Mouse (Mus musculus): ENCODE data around the gene Trpm8. TPM values are rescaled to one million over a fixed set of nuclear protein-coding genes. Genes with fewer than 3 reads are reported as not detected.

Trpm8 gene
- polyA plus RNA-seq, 1 experiment, result not detected

- WGBS, result 41% methylated on average over 2 of the region's 2 CpGs
- no peak overlapping the region for H3K27ac ChIP-seq (ENCODE audit: insufficient read depth, low read depth, low read length)
- no peaks in the 10 kb centered on the region for H3K27me3 ChIP-seq (ENCODE audit: control insufficient read depth, insufficient read depth, low read length)
- TF ChIP-seq POLR2A (IDR thresholded peaks at IDR 0.05; ENCODE audit: low read depth, low read length) (no peak), CTCF (IDR thresholded peaks at IDR 0.05; ENCODE audit: extremely low read depth, insufficient read length, insufficient replicate concordance, low read depth, low read length) (no peak)
- no peaks in the 10 kb centered on the region for H3K36me3 ChIP-seq (ENCODE audit: control insufficient read depth, insufficient read depth, low read length)
- H3K4me1 ChIP-seq (ENCODE audit: control insufficient read depth, insufficient read depth, insufficient read length, low read length), result peaks cover 6% of the 10 kb centered on the region; the same call in 1 of the 2 replicates
- no peak overlapping the region for H3K4me3 ChIP-seq (ENCODE audit: low read depth, low read length)
These were observed 141.5 kb downstream of the Trpm8 start for GRCm38 (mm10) chr1:88418943-88419342.

DNA sequence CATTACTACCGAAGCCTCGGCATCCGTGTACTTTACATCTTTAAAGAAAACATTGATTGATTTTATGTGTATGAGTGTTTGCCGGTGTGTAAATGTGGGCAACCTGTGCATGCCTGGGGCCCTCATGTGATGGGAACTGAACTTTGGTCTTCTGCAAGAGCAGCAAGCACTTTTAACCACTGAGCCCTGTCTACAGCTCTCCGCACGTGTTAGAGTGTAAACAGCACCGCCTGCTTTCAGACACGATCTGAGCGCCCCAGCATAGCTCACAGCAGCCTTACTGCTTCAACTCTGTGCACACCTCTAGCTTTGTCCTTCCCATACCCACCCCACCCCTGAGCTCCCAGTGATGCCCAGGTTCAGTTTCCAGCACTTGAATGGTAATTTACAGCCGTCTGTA lies 144.6 kb downstream of the Trpm8 start:
- no peak for TF ChIP-seq POLR2A (IDR thresholded peaks at IDR 0.05; ENCODE audit: low read depth, low read length)
- TF ChIP-seq CTCF (IDR thresholded peaks at IDR 0.05; ENCODE audit: extremely low read depth, insufficient read length, insufficient replicate concordance, low read depth, low read length), result no peak
- 61% methylated on average over 10 of the region's 10 CpGs for WGBS

DNA sequence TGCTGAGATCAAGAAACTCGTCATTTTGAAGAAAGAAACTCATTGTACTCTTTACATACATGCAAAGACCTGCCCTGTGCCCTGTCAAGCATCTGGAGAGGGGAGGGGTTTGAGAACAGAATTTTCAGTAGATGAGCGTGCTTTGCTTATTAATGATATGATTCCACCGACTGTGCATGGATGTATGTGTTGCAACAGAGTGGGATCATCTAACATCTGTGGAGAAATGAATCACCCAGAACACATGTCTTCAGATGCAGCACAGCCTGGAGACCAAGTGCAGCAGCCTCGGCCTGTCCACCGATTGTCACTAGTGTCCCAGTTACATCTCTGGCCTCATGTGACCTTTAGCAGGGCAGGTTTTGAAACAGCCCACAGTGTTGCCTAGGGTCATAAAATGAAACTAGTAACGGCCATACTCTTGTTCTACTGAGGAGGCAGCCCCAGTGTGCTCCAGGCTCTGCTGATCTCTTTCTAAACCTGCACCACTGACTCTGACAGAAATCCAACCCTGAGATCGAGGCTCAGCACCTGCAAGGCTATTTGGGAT lies 145.5 kb downstream of the Trpm8 start:
- H3K36me3 ChIP-seq (ENCODE audit: control insufficient read depth, insufficient read depth, low read length), result no peaks in the 10 kb centered on the region
- peaks cover 6% of the 10 kb centered on the region; the same call in 1 of the 2 replicates for H3K4me1 ChIP-seq (ENCODE audit: control insufficient read depth, insufficient read depth, insufficient read length, low read length)
- no peak overlapping the region for H3K27ac ChIP-seq (ENCODE audit: insufficient read depth, low read depth, low read length)
- TF ChIP-seq CTCF (IDR thresholded peaks at IDR 0.05; ENCODE audit: extremely low read depth, insufficient read length, insufficient replicate concordance, low read depth, low read length), result no peak
- TF ChIP-seq POLR2A (IDR thresholded peaks at IDR 0.05; ENCODE audit: low read depth, low read length), result no peak
- H3K27me3 ChIP-seq (ENCODE audit: control insufficient read depth, insufficient read depth, low read length), result no peaks in the 10 kb centered on the region
- no peak overlapping the region for H3K4me3 ChIP-seq (ENCODE audit: low read depth, low read length)
- WGBS, result 44% methylated on average over 7 of the region's 7 CpGs

More for the DNA sequence above, 144.6 kb downstream of the Trpm8 start:
- H3K4me3 ChIP-seq (ENCODE audit: low read depth, low read length), result no peak overlapping the region
- H3K27ac ChIP-seq (ENCODE audit: insufficient read depth, low read depth, low read length), result no peak overlapping the region
- H3K4me1 ChIP-seq (ENCODE audit: control insufficient read depth, insufficient read depth, insufficient read length, low read length), result peaks cover 6% of the 10 kb centered on the region; the same call in 1 of the 2 replicates
- no peaks in the 10 kb centered on the region for H3K36me3 ChIP-seq (ENCODE audit: control insufficient read depth, insufficient read depth, low read length)
- H3K27me3 ChIP-seq (ENCODE audit: control insufficient read depth, insufficient read depth, low read length), result no peaks in the 10 kb centered on the region

GRCm38 (mm10) chr1:88424602-88425252 lies 147.3 kb downstream of the Trpm8 start:
- no peaks in the 10 kb centered on the region for H3K4me1 ChIP-seq (ENCODE audit: control insufficient read depth, insufficient read depth, insufficient read length, low read length)
- no peak overlapping the region for H3K27ac ChIP-seq (ENCODE audit: insufficient read depth, low read depth, low read length)
- no peak overlapping the region for H3K4me3 ChIP-seq (ENCODE audit: low read depth, low read length)
- 19% methylated on average over 8 of the region's 8 CpGs for WGBS
- H3K36me3 ChIP-seq (ENCODE audit: control insufficient read depth, insufficient read depth, low read length), result no peaks in the 10 kb centered on the region
- TF ChIP-seq POLR2A (IDR thresholded peaks at IDR 0.05; ENCODE audit: low read depth, low read length) (no peak), CTCF (IDR thresholded peaks at IDR 0.05; ENCODE audit: extremely low read depth, insufficient read length, insufficient replicate concordance, low read depth, low read length) (peak; percentile 90; the same call in 1 of the 2 replicates)
- H3K27me3 ChIP-seq (ENCODE audit: control insufficient read depth, insufficient read depth, low read length), result no peaks in the 10 kb centered on the region

DNA sequence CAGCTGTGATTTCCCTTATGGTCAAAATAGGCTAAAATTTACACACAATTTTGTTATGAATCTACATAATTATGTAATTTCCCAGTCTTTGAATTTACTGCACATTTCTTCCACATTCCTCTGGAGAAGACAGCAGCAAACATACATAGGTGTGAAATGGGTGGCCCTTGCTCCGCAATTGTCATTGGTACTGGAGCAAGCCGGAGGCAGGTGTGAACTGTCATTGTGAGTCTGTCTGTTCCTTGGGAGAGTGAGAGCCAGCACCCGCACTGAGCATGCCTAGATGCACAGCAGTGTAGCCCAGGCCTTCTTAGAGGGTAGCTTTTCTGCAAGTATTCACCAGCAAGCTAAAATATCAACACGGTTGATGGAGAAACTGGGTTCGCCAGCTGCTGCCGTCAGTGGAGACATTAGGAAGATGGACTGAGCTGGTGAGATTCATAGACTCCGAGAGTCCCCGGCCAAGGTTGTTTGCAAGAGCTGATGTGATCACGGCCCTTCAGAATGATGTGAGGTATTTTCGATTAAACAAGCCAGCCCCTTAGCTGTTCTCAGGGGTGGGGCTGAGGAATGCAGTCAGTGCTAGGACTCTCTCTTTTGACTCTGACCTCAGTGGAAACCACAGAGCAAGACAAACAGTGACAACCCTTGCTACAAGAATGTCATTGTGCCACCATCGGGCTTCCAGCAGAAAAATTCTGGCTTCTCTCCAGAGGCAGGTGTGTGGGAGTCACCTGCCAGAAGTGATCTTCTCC lies 150.7 kb downstream of the Trpm8 start:
- Histone ChIP-seq H3K4me3 (ENCODE audit: low read depth, low read length) (no peak overlapping the region), H3K27ac (ENCODE audit: insufficient read depth, low read depth, low read length) (no peak overlapping the region), H3K36me3 (ENCODE audit: control insufficient read depth, insufficient read depth, low read length) (no peaks in the 10 kb centered on the region), H3K4me1 (ENCODE audit: control insufficient read depth, insufficient read depth, insufficient read length, low read length) (no peaks in the 10 kb centered on the region), H3K27me3 (ENCODE audit: control insufficient read depth, insufficient read depth, low read length) (no peaks in the 10 kb centered on the region)
- WGBS, result 34% methylated on average over 11 of the region's 11 CpGs
- TF ChIP-seq POLR2A (IDR thresholded peaks at IDR 0.05; ENCODE audit: low read depth, low read length) (no peak), CTCF (IDR thresholded peaks at IDR 0.05; ENCODE audit: extremely low read depth, insufficient read length, insufficient replicate concordance, low read depth, low read length) (no peak)

GRCm38 (mm10) chr1:88429413-88429812 lies 152.0 kb downstream of the Trpm8 start:
- Histone ChIP-seq H3K27me3 (ENCODE audit: control insufficient read depth, insufficient read depth, low read length) (no peaks in the 10 kb centered on the region), H3K4me1 (ENCODE audit: control insufficient read depth, insufficient read depth, insufficient read length, low read length) (no peaks in the 10 kb centered on the region), H3K27ac (ENCODE audit: insufficient read depth, low read depth, low read length) (no peak overlapping the region), H3K36me3 (ENCODE audit: control insufficient read depth, insufficient read depth, low read length) (no peaks in the 10 kb centered on the region), H3K4me3 (ENCODE audit: low read depth, low read length) (no peak overlapping the region)
- 47% methylated on average over 1 of the region's 1 CpGs for WGBS
- no peak for TF ChIP-seq POLR2A (IDR thresholded peaks at IDR 0.05; ENCODE audit: low read depth, low read length)
- TF ChIP-seq CTCF (IDR thresholded peaks at IDR 0.05; ENCODE audit: extremely low read depth, insufficient read length, insufficient replicate concordance, low read depth, low read length), result no peak

- 91% methylated on average over 4 of the region's 4 CpGs for WGBS
- no peaks in the 10 kb centered on the region for H3K36me3 ChIP-seq (ENCODE audit: control insufficient read depth, insufficient read depth, low read length)
- H3K4me1 ChIP-seq (ENCODE audit: control insufficient read depth, insufficient read depth, insufficient read length, low read length), result no peaks in the 10 kb centered on the region
- H3K27me3 ChIP-seq (ENCODE audit: control insufficient read depth, insufficient read depth, low read length), result no peaks in the 10 kb centered on the region
- H3K27ac ChIP-seq (ENCODE audit: insufficient read depth, low read depth, low read length), result no peak overlapping the region
- no peak overlapping the region for H3K4me3 ChIP-seq (ENCODE audit: low read depth, low read length)
- no peak for TF ChIP-seq POLR2A (IDR thresholded peaks at IDR 0.05; ENCODE audit: low read depth, low read length)
- no peak for TF ChIP-seq CTCF (IDR thresholded peaks at IDR 0.05; ENCODE audit: extremely low read depth, insufficient read length, insufficient replicate concordance, low read depth, low read length)
These were observed 153.8 kb downstream of the Trpm8 start for GRCm38 (mm10) chr1:88431262-88431661.
